Comparison of ENCODE assay signal across 36 mouse cellular contexts in the genomic region with DNA sequence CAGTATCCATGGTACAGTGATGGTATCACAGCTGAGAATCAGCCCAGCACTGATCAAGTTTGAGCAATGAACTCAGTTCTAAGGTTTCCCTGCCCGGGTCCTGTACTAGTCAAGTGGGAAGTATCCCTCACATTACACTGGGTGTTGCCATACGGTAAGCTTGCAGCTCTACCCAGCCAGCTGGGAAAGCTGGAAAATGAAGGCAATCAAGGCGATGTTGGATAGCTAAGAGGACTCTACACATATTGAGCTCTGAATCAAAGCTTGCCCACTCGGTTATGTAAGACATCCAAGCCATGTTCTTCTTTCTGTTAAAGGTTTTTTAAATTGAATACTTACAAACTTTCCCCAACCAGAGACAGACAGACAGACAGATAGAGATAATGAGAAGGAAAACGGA. TPM values are rescaled to one million over a fixed set of nuclear protein-coding genes. Genes with fewer than 3 reads are reported as not detected.
"Had no signal": no experiment of that assay in that cellular context is flagged by ENCODE, and none has a peak within 500 bp of the region (broad histone marks: within the 10 kb centered on the region; RNA-seq: fewer than 3 reads in every experiment).

No protein-coding gene starts in this region.

- H3K9me3 ChIP-seq: heart, embryonic 10.5 days; heart, embryonic 15.5 days; hindbrain, embryonic 10.5 days; hindbrain, embryonic 12.5 days; hindbrain, embryonic 13.5 days; hindbrain, embryonic 15.5 days; intestine, embryonic 15.5 days had no signal

- H3K4me2 ChIP-seq: heart, embryonic 11.5 days; heart, embryonic 12.5 days; heart, embryonic 13.5 days; heart, embryonic 15.5 days; hindbrain, embryonic 12.5 days; hindbrain, embryonic 13.5 days; hindbrain, embryonic 14.5 days; hindbrain, embryonic 15.5 days; intestine, embryonic 15.5 days; kidney, embryonic 15.5 days had no signal

- H3K4me1 ChIP-seq: heart, embryonic 10.5 days; heart, embryonic 12.5 days; heart, embryonic 13.5 days; heart, embryonic 15.5 days; hindbrain, embryonic 10.5 days; hindbrain, embryonic 12.5 days; hindbrain, embryonic 13.5 days; hindbrain, embryonic 15.5 days; intestine, embryonic 15.5 days; kidney, embryonic 15.5 days had no signal

- ATAC-seq: hindbrain, embryonic 16.5 days; hindbrain, postnatal 0 days; inflammation-experienced regulatory T-cells, adult 6 months; intestine, embryonic 15.5 days; intestine, embryonic 16.5 days; intestine, postnatal 0 days had no signal

- H3K27ac ChIP-seq: heart, embryonic 10.5 days; heart, embryonic 13.5 days; heart, embryonic 15.5 days; hindbrain, embryonic 10.5 days; hindbrain, embryonic 12.5 days; hindbrain, embryonic 13.5 days; hindbrain, embryonic 14.5 days; hindbrain, embryonic 15.5 days; hindbrain, postnatal 0 days; intestine, embryonic 15.5 days; kidney, embryonic 15.5 days; kidney, postnatal 0 days; layer of hippocampus, adult 2 months had no signal

- H3K4me3 ChIP-seq: heart, embryonic 10.5 days; heart, embryonic 12.5 days; heart, embryonic 13.5 days; heart, embryonic 15.5 days; hindbrain, embryonic 10.5 days; hindbrain, embryonic 12.5 days; hindbrain, embryonic 13.5 days; hindbrain, embryonic 15.5 days; intestine, embryonic 15.5 days; kidney, embryonic 15.5 days; layer of hippocampus, adult 2 months had no signal

- H3K36me3 ChIP-seq: heart, embryonic 10.5 days; heart, embryonic 12.5 days; heart, embryonic 13.5 days; heart, embryonic 15.5 days; hindbrain, embryonic 10.5 days; hindbrain, embryonic 12.5 days; hindbrain, embryonic 13.5 days; hindbrain, embryonic 15.5 days; intestine, embryonic 15.5 days; kidney, embryonic 15.5 days had no signal

- DNase-seq: heart, postnatal 10 days; heart, postnatal 14 days; heart, postnatal 36 days; heart, postnatal 4 days; kidney, adult 11 months; kidney, adult 18-20 months; kidney, adult 2 months; kidney, adult 8-10 months; kidney, adult 9 months; kidney, postnatal 10 days; kidney, postnatal 14 days; kidney, postnatal 25 days; kidney, postnatal 36 days; kidney, postnatal 4 days; layer of hippocampus, adult 9-11 months; layer of hippocampus, postnatal 36 days had no signal

- H3K27me3 ChIP-seq: heart, embryonic 12.5 days; heart, embryonic 13.5 days; heart, embryonic 15.5 days; hindbrain, embryonic 12.5 days; hindbrain, embryonic 13.5 days; hindbrain, embryonic 15.5 days; intestine, embryonic 15.5 days; kidney, embryonic 15.5 days had no signal

- H3K9ac ChIP-seq: heart, embryonic 12.5 days; heart, embryonic 13.5 days; heart, embryonic 15.5 days; hindbrain, embryonic 12.5 days; hindbrain, embryonic 13.5 days; hindbrain, embryonic 14.5 days; hindbrain, embryonic 15.5 days; intestine, embryonic 15.5 days; kidney, embryonic 15.5 days had no signal

RNA-seq across cellular contexts. Expression of a gene that starts 45.0 kb away (rescaled TPM):
- total RNA-seq: hematopoietic stem cell, adult 5-6 weeks had no signal
- polyA plus RNA-seq: inflammation-experienced regulatory T-cells, adult 6 months had no signal
